Mouse (Mus musculus) embryonic facial prominence, embryonic 13.5 days (tissue): Measurements from ENCODE around the gene Cd40. TPM values are rescaled to one million over a fixed set of nuclear protein-coding genes. Genes with fewer than 3 reads are reported as not detected.

Experiments used
- ATAC-seq: fragments of 200-750 bp; cut with Nextera tagmentation; 2 replicates; pipeline ENCODE4 v1.8.0; 2017; ENCODE audit warnings: low read depth; ENCODE audit not compliant: insufficient number of reproducible peaks, insufficient read depth, low FRiP score, low TSS enrichment
- H3K27ac ChIP-seq: fragments of 300-500 bp; sonication (generic); 2 replicates; pipeline ENCODE4 v1.5.1; 2015; ENCODE audit warnings: moderate library complexity, mild to moderate bottlenecking, inconsistent platforms
- H3K27me3 ChIP-seq: fragments of 300-500 bp; sonication (generic); 2 replicates; pipeline ENCODE4 v1.6.1; 2015; ENCODE audit warnings: mild to moderate bottlenecking, inconsistent platforms
- H3K36me3 ChIP-seq: fragments of 300-500 bp; sonication (generic); 2 replicates; pipeline ENCODE4 v1.6.1; 2015; ENCODE audit warnings: mild to moderate bottlenecking, inconsistent platforms
- H3K4me1 ChIP-seq: fragments of 300-500 bp; sonication (generic); 2 replicates; pipeline ENCODE4 v1.6.1; 2015; ENCODE audit warnings: inconsistent platforms
- H3K4me2 ChIP-seq: fragments of 300-500 bp; sonication (generic); 2 replicates; pipeline ENCODE4 v1.6.1; 2015; ENCODE audit warnings: moderate library complexity, mild to moderate bottlenecking, inconsistent platforms
- H3K4me3 ChIP-seq: fragments of 300-500 bp; sonication (generic); 2 replicates; pipeline ENCODE4 v1.5.1; 2015; ENCODE audit warnings: mild to moderate bottlenecking, inconsistent platforms
- H3K9ac ChIP-seq: fragments of 300-500 bp; sonication (generic); 2 replicates; pipeline ENCODE4 v1.6.1; 2015; ENCODE audit warnings: mild to moderate bottlenecking, inconsistent platforms
- H3K9me3 ChIP-seq: fragments of 300-500 bp; sonication (generic); 2 replicates; pipeline ENCODE4 v1.6.1; 2016; ENCODE audit warnings: inconsistent platforms
- WGBS: fragments of 180-500 bp; shearing (Covaris S2); methylation state at CpG from one replicate; pipeline ENCODE4 v1.1.7; 2015; ENCODE audit warnings: mixed read lengths; 5-methylcytosine and 5-hydroxymethylcytosine counted together
- polyA plus RNA-seq: library from polyadenylated mRNA; unstranded; fragments of >200 nt; fragmentation: Nextera tagmentation; extraction: Ambion mirVana; gene quantifications from 2 replicates; pipeline ENCODE4 v1.2.1, GENCODE M21; 2015

The Cd40 gene
- polyA plus RNA-seq, 1 experiment from 2014 or later = 4.9 TPM

- peak; percentile 97 for ATAC-seq
- H3K27ac ChIP-seq = peak within 1 kb of the TSS; percentile 87
- peak within 1 kb of the TSS; percentile 97 for H3K4me3 ChIP-seq
- no peaks in the 10 kb centered on the region for H3K27me3 ChIP-seq
- under 1% methylated on average over 109 of the region's 111 CpGs for WGBS
- H3K4me1 ChIP-seq = peaks cover 30% of the 10 kb centered on the region
- H3K9me3 ChIP-seq = no peaks in the 10 kb centered on the region
- H3K4me2 ChIP-seq = peak within 1 kb of the TSS; percentile 86
- 0 out of 2 replicates have a peak, but pooled peaks cover 3% of the 10 kb centered on the region for H3K36me3 ChIP-seq
- peak within 1 kb of the TSS; percentile 98 for H3K9ac ChIP-seq
These were observed 21.0 kb upstream of the Cd40 start, which contains the start of gene Ncoa5 for GRCm38 (mm10) chr2:165034131-165035057. Gene Ncoa5 (minus strand): TSS chr2:165034867.

GRCm38 (mm10) chr2:165035058-165035431, 20.4 kb upstream of the Cd40 start:
- H3K4me3 ChIP-seq = peak overlapping the region; percentile 97
- peak overlapping the region; percentile 52 for H3K27ac ChIP-seq
- H3K9me3 ChIP-seq = no peaks in the 10 kb centered on the region
- no peaks in the 10 kb centered on the region for H3K27me3 ChIP-seq
- H3K36me3 ChIP-seq = 0 out of 2 replicates have a peak, but pooled peaks cover 3% of the 10 kb centered on the region
- 32% methylated on average over 5 of the region's 5 CpGs for WGBS
- peaks cover 30% of the 10 kb centered on the region for H3K4me1 ChIP-seq
- 0 out of 2 replicates have a peak overlapping the region, but pooled peaks have one; percentile 58 for H3K9ac ChIP-seq
- H3K4me2 ChIP-seq = peak overlapping the region; percentile 86
- no peak for ATAC-seq

DNA sequence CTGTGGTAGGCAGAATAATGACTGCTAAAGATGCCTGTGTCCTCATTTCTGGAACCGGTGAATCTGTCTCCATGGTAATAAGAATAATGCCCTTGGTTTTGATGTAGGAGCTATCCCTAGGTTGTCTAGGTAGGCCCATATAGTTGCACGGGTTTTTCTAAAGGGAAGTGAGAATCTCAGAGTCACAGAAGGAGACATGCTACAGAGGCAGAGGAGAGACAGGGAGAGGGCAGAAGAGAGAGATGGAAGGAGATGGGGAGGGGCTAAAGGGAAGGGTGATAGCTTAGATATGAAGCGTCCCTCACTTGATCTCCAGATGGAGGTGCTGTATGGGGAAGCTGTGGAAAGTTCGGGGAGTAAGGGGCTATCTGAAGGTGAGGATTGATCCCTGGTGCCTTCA, 18.0 kb upstream of the Cd40 start:
- 70% methylated on average over 4 of the region's 4 CpGs for WGBS
- Histone ChIP-seq H3K4me3 (no peak overlapping the region), H3K4me2 (no peak overlapping the region), H3K9ac (no peak overlapping the region), H3K9me3 (no peaks in the 10 kb centered on the region), H3K36me3 (no peaks in the 10 kb centered on the region), H3K27me3 (no peaks in the 10 kb centered on the region), H3K27ac (no peak overlapping the region), H3K4me1 (peaks cover 19% of the 10 kb centered on the region)
- ATAC-seq = no peak

- Histone ChIP-seq H3K36me3 (no peaks in the 10 kb centered on the region), H3K9me3 (no peaks in the 10 kb centered on the region), H3K9ac (no peak overlapping the region), H3K4me1 (peaks cover 3% of the 10 kb centered on the region; the same call in 1 of the 2 replicates), H3K27ac (no peak overlapping the region), H3K4me2 (no peak overlapping the region), H3K4me3 (no peak overlapping the region), H3K27me3 (no peaks in the 10 kb centered on the region; the same call in 1 of the 2 replicates)
- WGBS = 65% methylated on average over 5 of the region's 5 CpGs
- no peak for ATAC-seq
These were observed 13.3 kb upstream of the Cd40 start for GRCm38 (mm10) chr2:165042126-165042525.

- no peak for ATAC-seq
- H3K4me2 ChIP-seq = peak overlapping the region; percentile 5; the same call in 1 of the 2 replicates
- 8% methylated on average over 17 of the region's 17 CpGs for WGBS
- H3K4me3 ChIP-seq = no peak overlapping the region
- H3K9me3 ChIP-seq = no peaks in the 10 kb centered on the region
- no peaks in the 10 kb centered on the region; the same call in 1 of the 2 replicates for H3K27me3 ChIP-seq
- no peak overlapping the region for H3K9ac ChIP-seq
- H3K27ac ChIP-seq = no peak overlapping the region
- H3K36me3 ChIP-seq = no peaks in the 10 kb centered on the region
- H3K4me1 ChIP-seq = peaks cover 3% of the 10 kb centered on the region; the same call in 1 of the 2 replicates
These were observed 12.3 kb upstream of the Cd40 start for GRCm38 (mm10) chr2:165043090-165043636.

GRCm38 (mm10) chr2:165043729-165044128, 11.7 kb upstream of the Cd40 start:
- no peaks in the 10 kb centered on the region; the same call in 1 of the 2 replicates for H3K27me3 ChIP-seq
- no peak overlapping the region for H3K9ac ChIP-seq
- 62% methylated on average over 2 of the region's 2 CpGs for WGBS

GRCm38 (mm10) chr2:165049044-165049443, 6.4 kb upstream of the Cd40 start:
- H3K4me3 ChIP-seq = no peak overlapping the region
- no peak overlapping the region for H3K9ac ChIP-seq
- H3K9me3 ChIP-seq = no peaks in the 10 kb centered on the region
- H3K4me1 ChIP-seq = peaks cover 8% of the 10 kb centered on the region; the same call in 1 of the 2 replicates
- ATAC-seq = no peak
- 57% methylated on average over 5 of the region's 5 CpGs for WGBS
- no peak overlapping the region for H3K4me2 ChIP-seq
- H3K27me3 ChIP-seq = peaks cover 6% of the 10 kb centered on the region; the same call in 1 of the 2 replicates
- H3K27ac ChIP-seq = no peak overlapping the region
- no peaks in the 10 kb centered on the region for H3K36me3 ChIP-seq

More at GRCm38 (mm10) chr2:165043729-165044128, 11.7 kb upstream of the Cd40 start:
- H3K36me3 ChIP-seq = no peaks in the 10 kb centered on the region
- H3K4me3 ChIP-seq = no peak overlapping the region
- no peak overlapping the region for H3K4me2 ChIP-seq
- no peaks in the 10 kb centered on the region for H3K9me3 ChIP-seq
- no peak for ATAC-seq
- H3K27ac ChIP-seq = no peak overlapping the region
- H3K4me1 ChIP-seq = peaks cover 3% of the 10 kb centered on the region; the same call in 1 of the 2 replicates

- H3K4me1 ChIP-seq = peaks cover 21% of the 10 kb centered on the region
- no peak for ATAC-seq
- no peak overlapping the region for H3K9ac ChIP-seq
- no peak overlapping the region for H3K4me2 ChIP-seq
- H3K9me3 ChIP-seq = no peaks in the 10 kb centered on the region
- no peak overlapping the region for H3K27ac ChIP-seq
- peaks cover 16% of the 10 kb centered on the region for H3K27me3 ChIP-seq
- WGBS = 79% methylated on average over 18 of the region's 18 CpGs
- no peak overlapping the region for H3K4me3 ChIP-seq
- H3K36me3 ChIP-seq = no peaks in the 10 kb centered on the region
These were observed 4.4 kb upstream of the Cd40 start for GRCm38 (mm10) chr2:165050826-165051548.

GRCm38 (mm10) chr2:165051566-165051965, 3.9 kb upstream of the Cd40 start:
- no peaks in the 10 kb centered on the region for H3K9me3 ChIP-seq
- H3K4me3 ChIP-seq = no peak overlapping the region
- ATAC-seq = no peak
- H3K27ac ChIP-seq = no peak overlapping the region
- peaks cover 22% of the 10 kb centered on the region for H3K27me3 ChIP-seq
- 33% methylated on average over 11 of the region's 11 CpGs for WGBS
- H3K4me1 ChIP-seq = peaks cover 24% of the 10 kb centered on the region
- H3K4me2 ChIP-seq = no peak overlapping the region; the same call in 1 of the 2 replicates
- H3K9ac ChIP-seq = no peak overlapping the region
- no peaks in the 10 kb centered on the region for H3K36me3 ChIP-seq

GRCm38 (mm10) chr2:165055905-165056304, 478 bp downstream of the Cd40 start:
- peak overlapping the region; percentile 31 for H3K4me3 ChIP-seq
- peak overlapping the region; percentile 58; the same call in 1 of the 2 replicates for H3K9ac ChIP-seq
- no peak overlapping the region for H3K27ac ChIP-seq
- H3K27me3 ChIP-seq = peaks cover 27% of the 10 kb centered on the region
- ATAC-seq = no peak
- H3K4me1 ChIP-seq = peaks cover 30% of the 10 kb centered on the region
- no peaks in the 10 kb centered on the region for H3K9me3 ChIP-seq
- H3K4me2 ChIP-seq = peak overlapping the region; percentile 59
- 4% methylated on average over 7 of the region's 7 CpGs for WGBS
- H3K36me3 ChIP-seq = no peaks in the 10 kb centered on the region
